Mouse (Mus musculus) cortical plate, adult 2 months (tissue): ENCODE results near the gene Mylk2. TPM values are rescaled to one million over a fixed set of nuclear protein-coding genes. Genes with fewer than 3 reads are reported as not detected.

ENCODE experiments used
- H3K27ac ChIP-seq: fragments of 200-500 bp; 2 replicates; pipeline ENCODE4 v1.5.1; 2012; ENCODE audit warnings: low read length, control low read depth, inconsistent platforms; ENCODE audit not compliant: insufficient read depth
- H3K4me1 ChIP-seq: fragments of 200-500 bp; 2 replicates; pipeline ENCODE4 v1.6.1; 2011; ENCODE audit warnings: low read length; ENCODE audit not compliant: control insufficient read depth, insufficient read depth
- H3K4me3 ChIP-seq: fragments of 200-500 bp; 2 replicates; pipeline ENCODE4 v1.5.1; 2011; ENCODE audit warnings: mild to moderate bottlenecking, low read length, control low read depth; ENCODE audit not compliant: insufficient read depth
- CTCF ChIP-seq: fragments of 200-500 bp; IDR thresholded peaks from 2 replicates; pipeline ENCODE4 v1.5.1; 2011; ENCODE audit warnings: mild to moderate bottlenecking, control low read depth, low read length; ENCODE audit not compliant: insufficient read depth; ENCODE audit errors: extremely low read depth
- POLR2A ChIP-seq: fragments of 200-500 bp; IDR thresholded peaks from 2 replicates; pipeline ENCODE4 v1.6.1; 2011; ENCODE audit warnings: mild to moderate bottlenecking, low read length, control low read depth; ENCODE audit not compliant: insufficient read depth; ENCODE audit errors: extremely low read depth
- polyA plus RNA-seq: library from polyadenylated mRNA; depleted of rRNA; stranded (reverse); fragments of >200 nt; gene quantifications from 2 replicates; pipeline ENCODE4 v1.2.3, GENCODE M21; 2012; rRNA removed

Gene Mylk2
- polyA plus RNA-seq, 1 experiment = not detected

DNA sequence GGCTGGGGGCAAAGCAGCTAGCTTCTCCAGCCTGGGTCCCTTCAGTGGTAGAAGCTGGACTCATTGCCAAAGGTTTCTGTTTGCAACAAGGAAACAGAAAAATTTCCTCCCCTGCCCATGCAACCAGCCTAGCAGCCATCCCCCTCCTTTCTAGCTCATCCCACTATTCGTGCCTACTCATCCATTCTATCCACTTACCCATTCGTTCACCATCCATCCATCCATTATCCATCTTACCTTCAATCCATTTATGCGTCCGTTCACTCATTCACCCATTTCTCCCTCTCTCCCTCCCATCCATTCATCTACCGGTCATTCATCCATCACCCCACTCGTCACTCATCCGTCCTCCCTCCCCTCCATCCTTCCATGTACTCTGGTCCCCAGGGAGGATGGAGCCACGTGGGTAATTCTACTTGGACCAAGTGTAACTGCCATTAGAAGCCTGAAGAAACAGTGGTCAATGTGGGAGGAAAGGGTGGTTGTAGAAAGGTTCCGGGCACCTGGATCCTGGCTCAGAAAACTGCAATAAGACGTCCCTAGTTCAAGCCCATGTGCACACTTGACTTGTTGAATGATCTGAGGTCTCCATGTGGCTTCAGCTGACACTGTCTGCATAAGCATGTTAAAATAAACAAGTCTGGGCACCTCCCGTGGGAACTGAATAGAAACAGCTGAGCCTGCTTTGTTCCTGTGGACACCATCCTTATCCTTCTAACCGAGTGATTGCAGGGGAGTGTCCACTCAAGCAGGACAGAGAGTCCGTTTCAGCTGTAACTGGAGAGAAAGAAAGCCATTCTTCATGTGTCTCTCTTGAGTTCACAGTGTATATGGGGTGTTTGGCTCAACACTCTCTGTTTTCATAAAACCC lies 40.9 kb downstream of the Mylk2 start:
- Histone ChIP-seq H3K27ac (peak overlapping the region; percentile 41; the same call in 1 of the 2 replicates), H3K4me3 (peak overlapping the region; percentile 56), H3K4me1 (no peaks in the 10 kb centered on the region)
- TF ChIP-seq POLR2A (no peak), CTCF (no peak)

- TF ChIP-seq CTCF (no peak), POLR2A (no peak)
- H3K4me3 ChIP-seq = no peak overlapping the region
- H3K4me1 ChIP-seq = no peaks in the 10 kb centered on the region
- H3K27ac ChIP-seq = no peak overlapping the region
Observed at GRCm38 (mm10) chr2:152958116-152958515, 47.0 kb downstream of the Mylk2 start.

GRCm38 (mm10) chr2:152962091-152962793 lies 51.1 kb downstream of the Mylk2 start, which contains the start of gene Ttll9:
Ttll9 (plus strand) TSS chr2:152962485.
- TF ChIP-seq POLR2A (no peak), CTCF (no peak)
- Histone ChIP-seq H3K4me3 (peak within 1 kb of the TSS; percentile 35), H3K27ac (no peak within 1 kb of the TSS), H3K4me1 (no peaks in the 10 kb centered on the region)

- no peak overlapping the region for H3K27ac ChIP-seq
- no peak overlapping the region for H3K4me3 ChIP-seq
- H3K4me1 ChIP-seq = no peaks in the 10 kb centered on the region
- TF ChIP-seq CTCF = no peak
- no peak for TF ChIP-seq POLR2A
Observed at GRCm38 (mm10) chr2:152965555-152965954, 54.4 kb downstream of the Mylk2 start.

Other genes with a start within 250 kb of the Mylk2 start
- 65.9 and 68.4 TPM in 2 replicates for gene H13, start 241.9 kb upstream of the Mylk2 start, polyA plus RNA-seq
- 20.0 and 21.5 TPM in 2 replicates for gene Mcts2, start 224.3 kb upstream of the Mylk2 start, polyA plus RNA-seq
- gene Id1, start 175.1 kb upstream of the Mylk2 start, polyA plus RNA-seq = 74.2 and 81.0 TPM in 2 replicates
- 6.3 and 6.9 TPM in 2 replicates for gene Cox4i2, start 157.2 kb upstream of the Mylk2 start, polyA plus RNA-seq
- gene Bcl2l1, start 79.6 kb upstream of the Mylk2 start, polyA plus RNA-seq = 99.2 and 105 TPM in 2 replicates
- 1.5 and 1.8 TPM in 2 replicates for gene Tpx2, start 63.4 kb upstream of the Mylk2 start, polyA plus RNA-seq
- gene Foxs1, start 21.9 kb downstream of the Mylk2 start, polyA plus RNA-seq = 1.0 and 1.4 TPM in 2 replicates
- gene Dusp15, start 40.3 kb downstream of the Mylk2 start, polyA plus RNA-seq = 37.7 and 40.7 TPM in 2 replicates
- 1.7 and 2.0 TPM in 2 replicates for gene Ttll9, start 51.1 kb downstream of the Mylk2 start, polyA plus RNA-seq
- 84.0 and 88.8 TPM in 2 replicates for gene Pdrg1, start 104.1 kb downstream of the Mylk2 start, polyA plus RNA-seq
- 1.4 and 1.9 TPM in 2 replicates for gene Xkr7, start 120.5 kb downstream of the Mylk2 start, polyA plus RNA-seq
- 11.7 and 13.2 TPM in 2 replicates for gene Ccm2l, start 154.6 kb downstream of the Mylk2 start, polyA plus RNA-seq
- gene Hck, start 197.1 kb downstream of the Mylk2 start, polyA plus RNA-seq = 3.4 and 3.7 TPM in 2 replicates
- gene Tm9sf4, start 250.0 kb downstream of the Mylk2 start, polyA plus RNA-seq = 68.4 and 70.5 TPM in 2 replicates